Mouse (Mus musculus): ENCODE data around the gene Bmper.

Bmper gene

GRCm38 (mm10) chr9:23374789-23375460, 152.0 kb downstream of the Bmper start:
- no peak for DNase-seq (ENCODE audit: low spot score)

- no peak for DNase-seq (ENCODE audit: low spot score)
Measured at GRCm38 (mm10) chr9:23377831-23378730, 155.2 kb downstream of the Bmper start.

GRCm38 (mm10) chr9:23378731-23379170, 155.9 kb downstream of the Bmper start:
- no peak for DNase-seq (ENCODE audit: low spot score)

GRCm38 (mm10) chr9:23380171-23380835, 157.4 kb downstream of the Bmper start:
- no peak for DNase-seq (ENCODE audit: low spot score)

- no peak for DNase-seq (ENCODE audit: low spot score)
Measured at GRCm38 (mm10) chr9:23383291-23383690, 160.4 kb downstream of the Bmper start.

GRCm38 (mm10) chr9:23383837-23384236, 161.0 kb downstream of the Bmper start:
- DNase-seq (ENCODE audit: low spot score), result no peak

GRCm38 (mm10) chr9:23384880-23385279, 162.0 kb downstream of the Bmper start:
- DNase-seq (ENCODE audit: low spot score), result no peak

GRCm38 (mm10) chr9:23386201-23386600, 163.3 kb downstream of the Bmper start:
- no peak for DNase-seq (ENCODE audit: low spot score)

- no peak for DNase-seq (ENCODE audit: low spot score)
Measured at GRCm38 (mm10) chr9:23390118-23390517, 167.2 kb downstream of the Bmper start.

- DNase-seq (ENCODE audit: low spot score), result no peak
Measured at GRCm38 (mm10) chr9:23394652-23395317, 171.9 kb downstream of the Bmper start.

GRCm38 (mm10) chr9:23396186-23396585, 173.3 kb downstream of the Bmper start:
- DNase-seq (ENCODE audit: low spot score), result no peak

GRCm38 (mm10) chr9:23397876-23398275, 175.0 kb downstream of the Bmper start:
- no peak for DNase-seq (ENCODE audit: low spot score)

GRCm38 (mm10) chr9:23399638-23400284, 176.9 kb downstream of the Bmper start:
- no peak for DNase-seq (ENCODE audit: low spot score)

- no peak for DNase-seq (ENCODE audit: low spot score)
Measured at GRCm38 (mm10) chr9:23407416-23407815, 184.5 kb downstream of the Bmper start.

GRCm38 (mm10) chr9:23407935-23408781, 185.3 kb downstream of the Bmper start:
- no peak for DNase-seq (ENCODE audit: low spot score)

GRCm38 (mm10) chr9:23410567-23410966, 187.7 kb downstream of the Bmper start:
- no peak for DNase-seq (ENCODE audit: low spot score)

- DNase-seq (ENCODE audit: low spot score), result no peak
Measured at GRCm38 (mm10) chr9:23412956-23413355, 190.1 kb downstream of the Bmper start.

GRCm38 (mm10) chr9:23419107-23419506, 196.2 kb downstream of the Bmper start:
- no peak for DNase-seq (ENCODE audit: low spot score)

GRCm38 (mm10) chr9:23423748-23424147, 200.9 kb downstream of the Bmper start:
- DNase-seq (ENCODE audit: low spot score), result no peak

GRCm38 (mm10) chr9:23432631-23433030, 209.8 kb downstream of the Bmper start:
- DNase-seq (ENCODE audit: low spot score), result no peak

- no peak for DNase-seq (ENCODE audit: low spot score)
Measured at GRCm38 (mm10) chr9:23433238-23433637, 210.4 kb downstream of the Bmper start.
